ENCODE assay signal across 20 mouse cellular contexts in the genomic region with DNA sequence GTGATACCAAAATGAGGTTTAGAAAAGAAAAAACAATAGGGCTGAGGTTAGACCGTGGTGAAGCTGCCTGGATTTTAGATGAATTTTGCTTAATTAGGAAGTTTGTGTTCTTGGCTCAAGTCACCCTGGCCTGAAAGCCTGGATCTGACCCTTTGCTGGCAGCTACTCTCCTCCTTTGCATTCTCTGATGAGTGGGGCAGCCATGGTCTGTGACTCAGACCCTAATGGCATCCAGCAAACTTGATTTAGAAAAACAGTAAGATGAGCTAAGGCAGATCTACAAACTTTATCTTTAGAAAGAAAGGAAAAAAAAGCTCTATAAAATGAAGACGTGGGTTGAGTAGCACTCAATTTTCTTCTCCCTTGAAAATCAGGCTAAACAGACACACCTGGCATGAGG.
DNase-seq lines count a peak whose midpoint lies in the region; ATAC-seq lines count a peak whose summit lies in the region.
"Had no signal": no experiment of that assay in that cellular context is flagged by ENCODE, and none has a peak within 500 bp of the region (broad histone marks: within the 10 kb centered on the region; RNA-seq: fewer than 3 reads in every experiment).

No protein-coding gene starts in this region.

- WGBS in embryonic facial prominence, embryonic 13.5 days = 45% methylated on average over 2 of the region's 2 CpGs
- 65% methylated on average over 2 of the region's 2 CpGs for WGBS in embryonic facial prominence, embryonic 10.5 days
- 89% methylated on average over 2 of the region's 2 CpGs for WGBS in midbrain, embryonic 13.5 days

- no peak overlapping the region for H3K4me2 ChIP-seq in embryonic facial prominence, embryonic 13.5 days
- no peak overlapping the region for H3K4me2 ChIP-seq in midbrain, embryonic 13.5 days (replicated peaks)
- H3K4me2 ChIP-seq: embryonic facial prominence, embryonic 12.5 days; embryonic facial prominence, embryonic 15.5 days; forebrain, embryonic 13.5 days had no signal

- H3K9me3 ChIP-seq in embryonic facial prominence, embryonic 13.5 days = no peaks in the 10 kb centered on the region
- no peaks in the 10 kb centered on the region for H3K9me3 ChIP-seq in embryonic facial prominence, embryonic 10.5 days
- no peaks in the 10 kb centered on the region for H3K9me3 ChIP-seq in midbrain, embryonic 13.5 days
- H3K9me3 ChIP-seq: embryonic facial prominence, embryonic 12.5 days; embryonic facial prominence, embryonic 15.5 days; forebrain, embryonic 13.5 days had no signal

- peaks cover 38% of the 10 kb centered on the region for H3K4me1 ChIP-seq in embryonic facial prominence, embryonic 13.5 days
- peaks cover 39% of the 10 kb centered on the region for H3K4me1 ChIP-seq in embryonic facial prominence, embryonic 10.5 days
- H3K4me1 ChIP-seq in midbrain, embryonic 13.5 days (replicated peaks) = no peaks in the 10 kb centered on the region
- H3K4me1 ChIP-seq: forebrain, embryonic 13.5 days had no signal

- 0 out of 2 replicates have a peak overlapping the region, but pooled peaks have one; percentile 51 for H3K27ac ChIP-seq in embryonic facial prominence, embryonic 13.5 days
- H3K27ac ChIP-seq in embryonic facial prominence, embryonic 10.5 days (replicated peaks) = no peak overlapping the region
- H3K27ac ChIP-seq in midbrain, embryonic 13.5 days = no peak overlapping the region; the same call in 1 of the 2 replicates
- H3K27ac ChIP-seq: embryonic facial prominence, embryonic 12.5 days; forebrain, embryonic 13.5 days had no signal

- no peak for ATAC-seq in embryonic facial prominence, embryonic 13.5 days (ENCODE audit: insufficient number of reproducible peaks, insufficient read depth, low FRiP score, low TSS enrichment, low read depth)
- ATAC-seq in midbrain, embryonic 13.5 days = no peak
- ATAC-seq: forebrain, embryonic 13.5 days; forebrain, embryonic 16.5 days had no signal

- H3K36me3 ChIP-seq in embryonic facial prominence, embryonic 13.5 days = no peaks in the 10 kb centered on the region
- no peaks in the 10 kb centered on the region for H3K36me3 ChIP-seq in embryonic facial prominence, embryonic 10.5 days (replicated peaks)
- no peaks in the 10 kb centered on the region for H3K36me3 ChIP-seq in midbrain, embryonic 13.5 days
- H3K36me3 ChIP-seq: embryonic facial prominence, embryonic 12.5 days; embryonic facial prominence, embryonic 15.5 days; G1E had no signal

- H3K27me3 ChIP-seq in embryonic facial prominence, embryonic 13.5 days = no peaks in the 10 kb centered on the region
- no peaks in the 10 kb centered on the region for H3K27me3 ChIP-seq in embryonic facial prominence, embryonic 10.5 days (replicated peaks; ENCODE audit: low read depth, poor library complexity, severe bottlenecking)
- H3K27me3 ChIP-seq in midbrain, embryonic 13.5 days = no peaks in the 10 kb centered on the region
- H3K27me3 ChIP-seq: embryonic facial prominence, embryonic 12.5 days; embryonic facial prominence, embryonic 15.5 days; forebrain, embryonic 13.5 days had no signal

- no peak overlapping the region for H3K4me3 ChIP-seq in embryonic facial prominence, embryonic 13.5 days
- no peak overlapping the region for H3K4me3 ChIP-seq in embryonic facial prominence, embryonic 10.5 days
- no peak overlapping the region for H3K4me3 ChIP-seq in midbrain, embryonic 13.5 days (replicated peaks)
- H3K4me3 ChIP-seq: embryonic facial prominence, embryonic 12.5 days; embryonic facial prominence, embryonic 15.5 days; forebrain, embryonic 13.5 days had no signal

- H3K9ac ChIP-seq in embryonic facial prominence, embryonic 13.5 days = no peak overlapping the region
- H3K9ac ChIP-seq in midbrain, embryonic 13.5 days (replicated peaks) = no peak overlapping the region
- H3K9ac ChIP-seq: embryonic facial prominence, embryonic 12.5 days; embryonic facial prominence, embryonic 15.5 days; forebrain, embryonic 13.5 days had no signal

- no peak for DNase-seq in embryonic facial prominence, embryonic 10.5 days (ENCODE audit: low spot score)
- peak; percentile 56 for DNase-seq in NIH3T3 (ENCODE audit: low read depth)
- no peak for DNase-seq in layer of hippocampus, adult 11-12 months (ENCODE audit: low spot score)
- DNase-seq: adrenal gland, adult 2 months; adrenal gland, postnatal 10 days; adrenal gland, postnatal 25 days; cerebellum, adult 11 months; cerebellum, adult 18-20 months; cerebellum, adult 8-10 months; cerebellum, adult 9-11 months; cerebellum, postnatal 14 days; cerebellum, postnatal 36 days; embryo, embryonic 11 days had no signal
